28 mouse cellular contexts compared by ENCODE assay signal in the genomic region with DNA sequence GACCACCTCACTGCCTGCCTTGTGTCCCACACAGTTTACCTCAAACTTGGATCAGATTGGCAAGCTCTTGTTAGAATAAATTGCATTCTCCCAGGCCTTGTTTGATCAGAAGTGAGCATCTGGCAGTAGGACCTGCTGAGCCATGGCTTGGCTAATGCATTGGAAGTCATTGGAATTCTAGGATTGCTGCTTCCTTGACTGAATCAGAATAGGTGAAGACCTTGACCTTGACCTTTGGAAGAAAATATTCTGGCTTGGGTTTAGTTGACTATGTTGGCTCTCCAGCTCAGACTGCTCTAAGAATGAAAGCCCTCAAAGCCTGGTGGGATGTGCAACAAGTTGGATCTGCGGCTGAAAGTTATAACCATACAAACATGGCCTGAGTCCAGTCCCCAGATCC. TPM values are rescaled to one million over a fixed set of nuclear protein-coding genes. Genes with fewer than 3 reads are reported as not detected.
"Had no signal": no experiment of that assay in that cellular context is flagged by ENCODE, and none has a peak within 500 bp of the region (broad histone marks: within the 10 kb centered on the region; RNA-seq: fewer than 3 reads in every experiment).

No protein-coding gene starts in this region.

- H3K27ac ChIP-seq: gastrocnemius, adult 2 months; heart, embryonic 10.5 days; hindbrain, embryonic 10.5 days; hindbrain, embryonic 12.5 days; hindbrain, embryonic 14.5 days; intestine, embryonic 15.5 days; left cerebral cortex, adult 2 months; limb, embryonic 10.5 days; limb, embryonic 12.5 days; liver, embryonic 13.5 days; liver, embryonic 15.5 days had no signal

- ATAC-seq: hindbrain, embryonic 16.5 days; inflammation-experienced regulatory T-cells, adult 6 months; intestine, embryonic 15.5 days; intestine, postnatal 0 days; liver, postnatal 0 days had no signal

- DNase-seq: gastrocnemius, adult 2 months; gastrocnemius, postnatal 10 days; gastrocnemius, postnatal 25 days; heart, adult 18-20 months; heart, postnatal 10 days; heart, postnatal 4 days; kidney, adult 18-20 months; kidney, postnatal 10 days; kidney, postnatal 25 days; kidney, postnatal 4 days; layer of hippocampus, adult 9-11 months; liver; liver, embryonic 13.5 days; liver, postnatal 0 days had no signal

- H3K9me3 ChIP-seq: heart, embryonic 10.5 days; heart, embryonic 12.5 days; hindbrain, embryonic 10.5 days; hindbrain, embryonic 12.5 days; intestine, embryonic 15.5 days; limb, embryonic 10.5 days; limb, embryonic 12.5 days; liver, embryonic 13.5 days; liver, embryonic 15.5 days had no signal

- H3K4me1 ChIP-seq: heart, embryonic 10.5 days; heart, embryonic 12.5 days; intestine, embryonic 15.5 days; limb, embryonic 10.5 days; limb, embryonic 12.5 days; liver, embryonic 13.5 days; liver, embryonic 15.5 days had no signal

- H3K4me3 ChIP-seq: gastrocnemius, adult 2 months; heart, embryonic 10.5 days; heart, embryonic 12.5 days; hindbrain, embryonic 10.5 days; hindbrain, embryonic 12.5 days; intestine, embryonic 15.5 days; left cerebral cortex, adult 2 months; limb, embryonic 10.5 days; limb, embryonic 12.5 days; liver, embryonic 13.5 days; liver, embryonic 15.5 days had no signal

- H3K27me3 ChIP-seq: heart, embryonic 12.5 days; hindbrain, embryonic 12.5 days; intestine, embryonic 15.5 days; limb, embryonic 12.5 days; liver, embryonic 13.5 days; liver, embryonic 15.5 days had no signal

- H3K4me2 ChIP-seq: heart, embryonic 12.5 days; hindbrain, embryonic 12.5 days; hindbrain, embryonic 14.5 days; intestine, embryonic 15.5 days; limb, embryonic 12.5 days; liver, embryonic 11.5 days; liver, embryonic 13.5 days; liver, embryonic 15.5 days had no signal

- H3K9ac ChIP-seq: heart, embryonic 12.5 days; hindbrain, embryonic 12.5 days; hindbrain, embryonic 14.5 days; intestine, embryonic 15.5 days; limb, embryonic 12.5 days; liver, embryonic 13.5 days; liver, embryonic 15.5 days; liver, postnatal 0 days had no signal

RNA-seq across cellular contexts. Expression of gene Tlr9, which starts 31.0 kb away (rescaled TPM):
- polyA plus RNA-seq: heart, embryonic 10.5 days; heart, embryonic 12.5 days; hindbrain, embryonic 10.5 days; limb, embryonic 10.5 days; limb, embryonic 12.5 days; liver, embryonic 11.5 days had no signal
